Mouse (Mus musculus) thymus, postnatal 0 days (tissue): ENCODE measurements around the gene Dek. TPM values are rescaled to one million over a fixed set of nuclear protein-coding genes. Genes with fewer than 3 reads are reported as not detected.

Experiments
- DNase-seq: peaks from one replicate; pipeline ENCODE4 v3.0.0-alpha.2; 2015; ENCODE audit warnings: low spot score
- polyA plus RNA-seq: library from polyadenylated mRNA; unstranded; fragments of >200 nt; fragmentation: Nextera tagmentation; extraction: Ambion mirVana; gene quantifications from 2 replicates; pipeline ENCODE4 v1.2.1, GENCODE M21; 2015

Gene Dek
- polyA plus RNA-seq, 1 experiment from 2014 or later = 380 TPM

GRCm38 (mm10) chr13:47111185-47111584 lies 5.2 kb upstream of the Dek start:
- DNase-seq = no peak

- no peak for DNase-seq
These were observed 3.2 kb upstream of the Dek start for GRCm38 (mm10) chr13:47109239-47109638.

- DNase-seq = peak; percentile 65
These were observed 533 bp upstream of the Dek start for GRCm38 (mm10) chr13:47106580-47106888.

GRCm38 (mm10) chr13:47104856-47105541 lies 1.0 kb downstream of the Dek start:
- peak; percentile 34 for DNase-seq

GRCm38 (mm10) chr13:47104146-47104545 lies 1.9 kb downstream of the Dek start:
- no peak for DNase-seq

- no peak for DNase-seq
These were observed 5.4 kb downstream of the Dek start for GRCm38 (mm10) chr13:47100587-47100986.

GRCm38 (mm10) chr13:47099265-47099664 lies 6.7 kb downstream of the Dek start:
- no peak for DNase-seq

GRCm38 (mm10) chr13:47096591-47096990 lies 9.4 kb downstream of the Dek start:
- DNase-seq = no peak

- DNase-seq = no peak
These were observed 12.2 kb downstream of the Dek start for GRCm38 (mm10) chr13:47093791-47094190.

GRCm38 (mm10) chr13:47089271-47089670 lies 16.7 kb downstream of the Dek start:
- DNase-seq = no peak

GRCm38 (mm10) chr13:47088433-47088832 lies 17.6 kb downstream of the Dek start:
- DNase-seq = no peak

GRCm38 (mm10) chr13:47080905-47081505 lies 25.0 kb downstream of the Dek start:
- peak; percentile 26 for DNase-seq

- peak; percentile 13 for DNase-seq
These were observed 27.2 kb downstream of the Dek start for GRCm38 (mm10) chr13:47078799-47079198.

GRCm38 (mm10) chr13:47077367-47077766 lies 28.6 kb downstream of the Dek start:
- no peak for DNase-seq

GRCm38 (mm10) chr13:47076156-47076555 lies 29.8 kb downstream of the Dek start:
- no peak for DNase-seq

GRCm38 (mm10) chr13:47072484-47072883 lies 33.5 kb downstream of the Dek start:
- DNase-seq = no peak

GRCm38 (mm10) chr13:47071871-47072270 lies 34.1 kb downstream of the Dek start:
- DNase-seq = no peak

GRCm38 (mm10) chr13:47070329-47071080 lies 35.5 kb downstream of the Dek start:
- no peak for DNase-seq

GRCm38 (mm10) chr13:47067001-47067400 lies 39.0 kb downstream of the Dek start:
- DNase-seq = no peak

- DNase-seq = no peak
These were observed 39.5 kb downstream of the Dek start for GRCm38 (mm10) chr13:47066516-47066915.

- DNase-seq = no peak
These were observed 41.8 kb downstream of the Dek start for GRCm38 (mm10) chr13:47063985-47064760.

GRCm38 (mm10) chr13:47062756-47063155 lies 43.2 kb downstream of the Dek start:
- DNase-seq = no peak
